ENCODE assay signal across 9 mouse cellular contexts in the genomic region with DNA sequence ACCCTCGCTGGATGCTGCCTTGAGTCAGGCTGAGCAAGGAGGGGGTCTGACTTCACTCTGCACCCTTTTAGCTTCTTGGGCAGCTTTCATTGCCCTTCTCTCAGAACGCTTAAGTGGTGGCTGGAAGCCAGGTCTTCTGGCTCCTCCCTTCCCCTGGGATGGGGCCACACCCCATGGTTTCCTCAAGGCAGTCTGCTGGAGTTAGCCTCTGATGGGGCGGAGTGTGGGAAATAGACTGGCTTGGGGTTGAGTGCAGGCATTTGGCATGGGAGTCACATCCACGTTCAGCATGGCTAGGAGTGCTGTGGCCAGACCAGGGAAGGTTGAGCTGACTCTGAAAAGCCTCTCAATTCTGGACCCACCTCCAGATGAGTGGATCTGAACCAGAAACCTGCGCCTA. TPM values are rescaled to one million over a fixed set of nuclear protein-coding genes. Genes with fewer than 3 reads are reported as not detected.
DNase-seq lines count a peak whose midpoint lies in the region; ATAC-seq and TF ChIP-seq lines count a peak whose summit lies in the region.
"Had no signal": no experiment of that assay in that cellular context is flagged by ENCODE, and none has a peak within 500 bp of the region (broad histone marks: within the 10 kb centered on the region; RNA-seq: fewer than 3 reads in every experiment).

No protein-coding gene starts in this region.

- DNase-seq in embryonic facial prominence, embryonic 10.5 days (ENCODE audit: low spot score) = no peak
- DNase-seq in 3T3-L1 (ENCODE audit: low read depth, low spot score) (peak; percentile 9), adipocyte (ENCODE audit: low spot score) (no peak)
- DNase-seq in heart, adult 18-20 months = peak; percentile 75 to 88
- peak; percentile 73 for DNase-seq in kidney, postnatal 14 days
- no peak for DNase-seq in thymus, adult 2 months

- H3K4me2 ChIP-seq in embryonic facial prominence, embryonic 13.5 days = no peak overlapping the region
- H3K4me2 ChIP-seq: limb, embryonic 13.5 days had no signal

- 65% methylated on average over 5 of the region's 5 CpGs for WGBS in embryonic facial prominence, embryonic 13.5 days
- 84% methylated on average over 5 of the region's 5 CpGs for WGBS in embryonic facial prominence, embryonic 10.5 days
- 83% methylated on average over 5 of the region's 5 CpGs for WGBS in thymus, adult 2 months

- TF ChIP-seq CTCF in thymus, adult 2 months (IDR thresholded peaks at IDR 0.05; ENCODE audit: borderline replicate concordance, control insufficient read depth, extremely low read depth, insufficient read depth, low read length, poor library complexity) = no peak

- H3K9ac ChIP-seq in embryonic facial prominence, embryonic 13.5 days = no peak overlapping the region
- H3K9ac ChIP-seq: limb, embryonic 13.5 days had no signal

- TF ChIP-seq POLR2A in thymus, adult 2 months (IDR thresholded peaks at IDR 0.05; ENCODE audit: control insufficient read depth, extremely low read depth, insufficient read depth, low read length, poor library complexity) = no peak

- peaks cover 48% of the 10 kb centered on the region for H3K4me1 ChIP-seq in embryonic facial prominence, embryonic 13.5 days
- H3K4me1 ChIP-seq in embryonic facial prominence, embryonic 10.5 days = peaks cover 72% of the 10 kb centered on the region
- H3K4me1 ChIP-seq in thymus, adult 2 months (replicated peaks; ENCODE audit: control insufficient read depth, insufficient read depth, low read length) = no peaks in the 10 kb centered on the region

- peaks cover 41% of the 10 kb centered on the region for H3K36me3 ChIP-seq in embryonic facial prominence, embryonic 13.5 days
- peaks cover 53% of the 10 kb centered on the region for H3K36me3 ChIP-seq in embryonic facial prominence, embryonic 10.5 days (replicated peaks)
- no peaks in the 10 kb centered on the region for H3K36me3 ChIP-seq in thymus, adult 2 months (ENCODE audit: control insufficient read depth, insufficient read depth, low read length)

- no peaks in the 10 kb centered on the region for H3K27me3 ChIP-seq in embryonic facial prominence, embryonic 13.5 days
- no peaks in the 10 kb centered on the region for H3K27me3 ChIP-seq in embryonic facial prominence, embryonic 10.5 days (replicated peaks; ENCODE audit: low read depth, poor library complexity, severe bottlenecking)
- H3K27me3 ChIP-seq in thymus, adult 2 months (ENCODE audit: control insufficient read depth, insufficient read depth, low read length) = no peaks in the 10 kb centered on the region
- H3K27me3 ChIP-seq: limb, embryonic 13.5 days had no signal

- no peak overlapping the region for H3K4me3 ChIP-seq in embryonic facial prominence, embryonic 13.5 days
- no peak overlapping the region for H3K4me3 ChIP-seq in embryonic facial prominence, embryonic 10.5 days
- H3K4me3 ChIP-seq in thymus, adult 2 months (ENCODE audit: control insufficient read depth, insufficient read depth, low read length) = no peak overlapping the region
- H3K4me3 ChIP-seq: limb, embryonic 13.5 days had no signal

- ATAC-seq in embryonic facial prominence, embryonic 13.5 days (ENCODE audit: insufficient number of reproducible peaks, insufficient read depth, low FRiP score, low TSS enrichment, low read depth) = no peak
- ATAC-seq in activated CD4-positive, CD25-positive, alpha-beta regulatory T cell, adult 4 months = no peak

- peak overlapping the region; percentile 12; the same call in 1 of the 2 replicates for H3K27ac ChIP-seq in embryonic facial prominence, embryonic 13.5 days
- H3K27ac ChIP-seq in embryonic facial prominence, embryonic 10.5 days (replicated peaks) = no peak overlapping the region
- no peak overlapping the region for H3K27ac ChIP-seq in thymus, adult 2 months (ENCODE audit: control insufficient read depth, insufficient read depth, low read length)

- no peaks in the 10 kb centered on the region for H3K9me3 ChIP-seq in embryonic facial prominence, embryonic 13.5 days
- no peaks in the 10 kb centered on the region for H3K9me3 ChIP-seq in embryonic facial prominence, embryonic 10.5 days
- H3K9me3 ChIP-seq: limb, embryonic 13.5 days had no signal

RNA-seq across cellular contexts. Expression of gene Kif26a, which starts 23.2 kb away (rescaled TPM):
- 6.9 and 7.2 TPM in 2 replicates for polyA plus RNA-seq in embryonic facial prominence, embryonic 13.5 days (2015; fragmentation: Nextera tagmentation; extraction: Ambion mirVana)
- polyA plus RNA-seq in embryonic facial prominence, embryonic 10.5 days (2016; fragmentation: Nextera tagmentation; extraction: Ambion mirVana) = 3.3 and 3.4 TPM in 2 replicates
- total RNA-seq in heart, adult 18-20 months (2021) = 1 to 10 TPM; 8.1 to 8.3 TPM
- not detected for polyA plus RNA-seq in activated CD4-positive, CD25-positive, alpha-beta regulatory T cell, adult 4 months (2017; shearing (Covaris generic))
- polyA plus RNA-seq in thymus, adult 2 months (2012; rRNA removed) = 6.3 and 6.6 TPM in 2 replicates

Comparison
In these comparisons a context has a peak if more than half of its experiments do, and no peak if none do; other contexts are left out.
1. DNase-seq: peak in 3T3-L1 (single experiment), heart, adult 18-20 months (2 of 2) and kidney, postnatal 14 days (single experiment); none in embryonic facial prominence, embryonic 10.5 days (single experiment), thymus, adult 2 months (single experiment) and adipocyte (single experiment).